Mouse (Mus musculus): ENCODE results near the gene Pde6g. TPM values are rescaled to one million over a fixed set of nuclear protein-coding genes. Genes with fewer than 3 reads are reported as not detected.
A peak's percentile ranks its signal among the peaks of the same experiment; 100 is the strongest.

Pde6g gene
- polyA plus RNA-seq, 1 experiment from 2014 or later, result 0.29 TPM

GRCm38 (mm10) chr11:120491317-120492023 is 38.2 kb upstream of the Pde6g start, which contains the start of gene Slc25a10:
TSS of gene Slc25a10 (plus strand) at chr11:120491840.
- Histone ChIP-seq H3K4me3 (peak within 1 kb of the TSS; percentile 88), H3K36me3 (peaks cover 47% of the 10 kb centered on the region), H3K27me3 (no peaks in the 10 kb centered on the region), H3K27ac (replicated peaks) (peak within 1 kb of the TSS; percentile 83), H3K9ac (peak within 1 kb of the TSS; percentile 84), H3K4me2 (peak within 1 kb of the TSS; percentile 87), H3K4me1 (replicated peaks) (peaks cover 39% of the 10 kb centered on the region), H3K9me3 (no peaks in the 10 kb centered on the region)
- ATAC-seq (ENCODE audit: low read depth), result peak; percentile 86
- under 1% methylated on average over 35 of the region's 35 CpGs for WGBS

GRCm38 (mm10) chr11:120490291-120491046 is 37.2 kb upstream of the Pde6g start:
- Histone ChIP-seq H3K36me3 (peaks cover 44% of the 10 kb centered on the region), H3K27ac (replicated peaks) (peak overlapping the region; percentile 83; the same call in 1 of the 2 replicates), H3K27me3 (no peaks in the 10 kb centered on the region), H3K4me1 (replicated peaks) (peaks cover 45% of the 10 kb centered on the region), H3K9ac (no peak overlapping the region; the same call in 1 of the 2 replicates), H3K4me2 (peak overlapping the region; percentile 87), H3K9me3 (no peaks in the 10 kb centered on the region), H3K4me3 (peak overlapping the region; percentile 88)
- no peak for ATAC-seq (ENCODE audit: low read depth)
- 53% methylated on average over 4 of the region's 4 CpGs for WGBS

- Histone ChIP-seq H3K4me2 (no peak overlapping the region), H3K27ac (replicated peaks) (no peak overlapping the region), H3K4me1 (replicated peaks) (peaks cover 52% of the 10 kb centered on the region), H3K4me3 (no peak overlapping the region), H3K27me3 (no peaks in the 10 kb centered on the region), H3K9me3 (no peaks in the 10 kb centered on the region), H3K9ac (peak overlapping the region; percentile 1; the same call in 1 of the 2 replicates), H3K36me3 (peaks cover 31% of the 10 kb centered on the region)
- 55% methylated on average over 4 of the region's 4 CpGs for WGBS
- no peak for ATAC-seq (ENCODE audit: low read depth)
Observed at GRCm38 (mm10) chr11:120489054-120489761, 35.9 kb upstream of the Pde6g start.

GRCm38 (mm10) chr11:120488516-120488915 is 35.2 kb upstream of the Pde6g start:
- 81% methylated on average over 4 of the region's 4 CpGs for WGBS
- Histone ChIP-seq H3K4me2 (no peak overlapping the region), H3K9ac (no peak overlapping the region; the same call in 1 of the 2 replicates), H3K27ac (replicated peaks) (no peak overlapping the region), H3K36me3 (peaks cover 33% of the 10 kb centered on the region), H3K4me3 (no peak overlapping the region), H3K27me3 (no peaks in the 10 kb centered on the region), H3K4me1 (replicated peaks) (peaks cover 53% of the 10 kb centered on the region), H3K9me3 (no peaks in the 10 kb centered on the region)
- ATAC-seq (ENCODE audit: low read depth), result no peak

GRCm38 (mm10) chr11:120485251-120485650 is 32.0 kb upstream of the Pde6g start:
- Histone ChIP-seq H3K27ac (replicated peaks) (peak overlapping the region; percentile 91; the same call in 1 of the 2 replicates), H3K9me3 (no peaks in the 10 kb centered on the region), H3K4me3 (peak overlapping the region; percentile 97), H3K4me1 (replicated peaks) (peaks cover 28% of the 10 kb centered on the region), H3K9ac (peak overlapping the region; percentile 87), H3K27me3 (no peaks in the 10 kb centered on the region), H3K4me2 (peak overlapping the region; percentile 97), H3K36me3 (peaks cover 65% of the 10 kb centered on the region)
- 10% methylated on average over 10 of the region's 10 CpGs for WGBS
- ATAC-seq (ENCODE audit: low read depth), result no peak

- Histone ChIP-seq H3K9ac (peak within 1 kb of the TSS; percentile 87), H3K4me3 (peak within 1 kb of the TSS; percentile 97), H3K36me3 (peaks cover 74% of the 10 kb centered on the region), H3K4me1 (replicated peaks) (peaks cover 22% of the 10 kb centered on the region), H3K27me3 (no peaks in the 10 kb centered on the region), H3K27ac (replicated peaks) (peak within 1 kb of the TSS; percentile 91), H3K4me2 (peak within 1 kb of the TSS; percentile 97), H3K9me3 (no peaks in the 10 kb centered on the region)
- ATAC-seq (ENCODE audit: low read depth), result peak; percentile 94
- under 1% methylated on average over 60 of the region's 60 CpGs for WGBS
Observed at GRCm38 (mm10) chr11:120484265-120484981, 31.1 kb upstream of the Pde6g start, which contains the start of gene Mrpl12. TSS of gene Mrpl12 (plus strand) at chr11:120484613.

- 0 out of 2 replicates have a peak, but pooled peaks have one; percentile 11 for ATAC-seq (ENCODE audit: low read depth)
- peaks cover 21% of the 10 kb centered on the region for H3K4me1 ChIP-seq (replicated peaks)
- peak overlapping the region; percentile 91; the same call in 1 of the 2 replicates for H3K27ac ChIP-seq (replicated peaks)
- peak overlapping the region; percentile 97 for H3K4me2 ChIP-seq
- no peaks in the 10 kb centered on the region for H3K9me3 ChIP-seq
- 85% methylated on average over 7 of the region's 7 CpGs for WGBS
- 0 out of 2 replicates have a peak overlapping the region, but pooled peaks have one; percentile 97 for H3K4me3 ChIP-seq
- peaks cover 78% of the 10 kb centered on the region for H3K36me3 ChIP-seq
- peak overlapping the region; percentile 87 for H3K9ac ChIP-seq
- no peaks in the 10 kb centered on the region for H3K27me3 ChIP-seq
Observed at GRCm38 (mm10) chr11:120483448-120483934, 30.2 kb upstream of the Pde6g start.

GRCm38 (mm10) chr11:120472052-120472451 is 18.8 kb upstream of the Pde6g start:
- Histone ChIP-seq H3K27ac (replicated peaks) (no peak overlapping the region), H3K4me3 (no peak overlapping the region), H3K4me1 (replicated peaks) (peaks cover 15% of the 10 kb centered on the region), H3K4me2 (no peak overlapping the region), H3K36me3 (peaks cover 80% of the 10 kb centered on the region), H3K27me3 (no peaks in the 10 kb centered on the region), H3K9me3 (no peaks in the 10 kb centered on the region), H3K9ac (no peak overlapping the region)
- WGBS, result 91% methylated on average over 6 of the region's 6 CpGs
- ATAC-seq (ENCODE audit: low read depth), result no peak

- Histone ChIP-seq H3K9ac (peak overlapping the region; percentile 87), H3K27me3 (no peaks in the 10 kb centered on the region), H3K4me1 (replicated peaks) (peaks cover 30% of the 10 kb centered on the region), H3K4me3 (peak overlapping the region; percentile 86), H3K4me2 (peak overlapping the region; percentile 91), H3K36me3 (peaks cover 65% of the 10 kb centered on the region), H3K9me3 (no peaks in the 10 kb centered on the region), H3K27ac (replicated peaks) (0 out of 2 replicates have a peak overlapping the region, but pooled peaks have one; percentile 20)
- ATAC-seq (ENCODE audit: low read depth), result peak; percentile 65
- WGBS, result 1% methylated on average over 33 of the region's 33 CpGs
Observed at GRCm38 (mm10) chr11:120467736-120468092, 14.4 kb upstream of the Pde6g start.

GRCm38 (mm10) chr11:120467051-120467735 is 13.9 kb upstream of the Pde6g start, which contains the start of gene Arl16:
TSS of gene Arl16 (minus strand) at chr11:120467607.
- Histone ChIP-seq H3K27me3 (no peaks in the 10 kb centered on the region), H3K4me1 (replicated peaks) (peaks cover 30% of the 10 kb centered on the region), H3K27ac (replicated peaks) (peak within 1 kb of the TSS; percentile 90), H3K4me3 (peak within 1 kb of the TSS; percentile 86), H3K9ac (peak within 1 kb of the TSS; percentile 94), H3K4me2 (peak within 1 kb of the TSS; percentile 98), H3K9me3 (no peaks in the 10 kb centered on the region), H3K36me3 (peaks cover 65% of the 10 kb centered on the region)
- peak; percentile 100 for ATAC-seq (ENCODE audit: low read depth)
- WGBS, result under 1% methylated on average over 54 of the region's 54 CpGs
